Mouse (Mus musculus) erythroblast, embryonic 14.5 days (primary cell): ENCODE results near the gene Znhit1. TPM values are rescaled to one million over a fixed set of nuclear protein-coding genes. Genes with fewer than 3 reads are reported as not detected.

Experiments used
- H3K27me3 ChIP-seq: 2 replicates; pipeline ENCODE4 v1.6.1; 2012; ENCODE audit warnings: inconsistent platforms; ENCODE audit not compliant: control insufficient read depth
- H3K36me3 ChIP-seq: 2 replicates; pipeline ENCODE4 v1.6.1; 2012; ENCODE audit warnings: mild to moderate bottlenecking, inconsistent platforms; ENCODE audit not compliant: control insufficient read depth
- H3K4me1 ChIP-seq: 2 replicates; pipeline ENCODE4 v1.6.1; 2012; ENCODE audit warnings: inconsistent platforms; ENCODE audit not compliant: control insufficient read depth
- H3K4me3 ChIP-seq: replicated peaks from 2 replicates; pipeline ENCODE3; 2012; ENCODE audit warnings: moderate library complexity, mild to moderate bottlenecking, inconsistent platforms
- H3K9me3 ChIP-seq: 2 replicates; pipeline ENCODE4 v1.6.1; 2012; ENCODE audit warnings: low read length, inconsistent platforms, mixed read lengths; ENCODE audit not compliant: control insufficient read depth
- GATA1 ChIP-seq: IDR thresholded peaks from 2 replicates; pipeline ENCODE4 v1.6.1; 2012; ENCODE audit warnings: low read length, inconsistent platforms, mixed read lengths
- TAL1 ChIP-seq: IDR thresholded peaks from 3 replicates; pipeline ENCODE4 v1.6.1; 2012; ENCODE audit warnings: low read length, inconsistent platforms, mixed read lengths
- polyA plus RNA-seq: library from polyadenylated mRNA; stranded (reverse); fragments of >175 nt; gene quantifications from 2 replicates; pipeline ENCODE4 v1.2.3, GENCODE M21; 2012

Znhit1 gene
- polyA plus RNA-seq, 1 experiment: 55.9 TPM

DNA sequence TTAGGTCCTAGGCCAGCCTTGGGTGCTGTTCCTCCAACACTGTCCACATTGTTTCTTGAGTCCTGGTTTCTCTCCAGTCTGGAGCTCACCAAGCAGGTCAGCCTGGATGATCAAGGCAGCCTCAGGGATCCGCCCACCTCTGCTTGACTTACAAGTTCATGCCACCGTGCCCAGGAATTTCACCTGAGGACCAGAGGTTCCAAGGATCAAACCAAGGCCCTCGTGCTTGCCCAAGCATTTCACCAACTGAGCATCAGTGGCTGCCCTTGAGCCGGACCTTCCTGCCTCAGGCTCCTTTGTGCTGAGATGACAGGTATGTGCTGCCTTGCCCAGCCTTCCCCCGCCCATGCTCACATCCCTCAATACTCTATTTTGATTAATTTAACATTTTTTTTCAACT is 50.2 kb downstream of the Znhit1 start:
- no peaks in the 10 kb centered on the region for H3K27me3 ChIP-seq
- TF ChIP-seq GATA1: no peak
- no peak for TF ChIP-seq TAL1
- no peak overlapping the region for H3K4me3 ChIP-seq
- peaks cover 4% of the 10 kb centered on the region for H3K9me3 ChIP-seq
- H3K36me3 ChIP-seq: peaks cover 12% of the 10 kb centered on the region
- no peaks in the 10 kb centered on the region for H3K4me1 ChIP-seq

DNA sequence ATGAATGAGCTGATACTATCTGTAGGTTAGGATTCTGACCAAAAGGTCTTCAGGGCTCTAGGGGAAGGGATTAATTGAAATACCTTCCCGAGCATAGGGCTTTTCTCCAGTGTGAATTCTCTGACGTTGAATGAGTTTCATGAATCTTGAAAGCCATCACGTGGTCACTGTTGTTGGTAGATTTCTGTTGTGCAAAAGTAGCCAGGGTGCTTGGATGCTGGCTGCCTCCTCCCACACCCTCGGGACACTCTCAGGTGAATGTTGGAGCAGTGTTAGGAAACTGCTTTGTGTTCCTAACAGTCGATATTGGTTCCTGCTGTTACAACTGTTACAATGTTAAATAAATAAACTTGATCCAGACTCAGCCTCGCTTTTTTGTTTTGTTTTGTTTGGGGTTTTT is 51.1 kb downstream of the Znhit1 start:
- H3K27me3 ChIP-seq: no peaks in the 10 kb centered on the region
- TF ChIP-seq GATA1 (no peak), TAL1 (no peak)
- H3K4me3 ChIP-seq: no peak overlapping the region
- peaks cover 16% of the 10 kb centered on the region for H3K36me3 ChIP-seq
- no peaks in the 10 kb centered on the region for H3K4me1 ChIP-seq
- peaks cover 4% of the 10 kb centered on the region for H3K9me3 ChIP-seq

DNA sequence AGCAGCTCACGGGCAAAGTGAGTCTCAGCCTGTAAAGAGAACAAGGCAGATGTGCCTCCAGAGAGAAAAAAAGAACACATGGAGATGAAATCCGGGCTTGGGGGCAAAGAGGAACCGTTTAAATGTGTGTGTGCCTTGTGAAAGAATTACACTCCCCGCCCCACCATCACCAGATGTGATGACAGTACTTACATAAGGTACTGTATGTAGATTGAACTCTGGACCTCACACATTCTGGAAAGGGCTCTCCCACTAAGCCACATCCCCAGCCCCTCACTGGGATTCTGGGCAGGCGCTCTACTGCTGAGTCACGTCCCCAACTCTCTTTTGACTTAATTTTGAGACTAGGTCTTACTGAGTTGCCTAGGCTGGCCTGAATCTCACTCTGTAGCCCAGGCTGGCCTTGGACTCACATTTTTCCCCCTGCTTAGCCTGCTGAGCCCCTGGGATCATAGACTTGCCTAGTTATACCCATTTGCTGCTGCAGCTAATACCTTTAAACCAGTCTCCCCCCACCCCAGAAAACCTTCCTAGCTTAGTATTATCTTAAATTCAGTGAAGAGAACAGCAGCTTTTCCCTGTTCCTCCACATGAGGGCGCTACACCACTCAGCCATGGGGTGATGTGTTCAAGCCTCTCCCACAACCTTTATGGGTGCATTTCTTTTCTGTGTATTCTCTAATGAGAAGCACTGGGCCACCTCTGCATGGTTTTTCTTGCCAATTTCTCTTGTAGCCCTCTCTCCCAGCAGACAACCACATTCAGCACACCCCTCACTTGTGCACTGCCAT is 51.7 kb downstream of the Znhit1 start:
- H3K27me3 ChIP-seq: no peaks in the 10 kb centered on the region
- no peaks in the 10 kb centered on the region for H3K4me1 ChIP-seq
- TF ChIP-seq GATA1 (no peak), TAL1 (no peak)
- peaks cover 4% of the 10 kb centered on the region for H3K9me3 ChIP-seq
- peaks cover 21% of the 10 kb centered on the region for H3K36me3 ChIP-seq
- H3K4me3 ChIP-seq: no peak overlapping the region

DNA sequence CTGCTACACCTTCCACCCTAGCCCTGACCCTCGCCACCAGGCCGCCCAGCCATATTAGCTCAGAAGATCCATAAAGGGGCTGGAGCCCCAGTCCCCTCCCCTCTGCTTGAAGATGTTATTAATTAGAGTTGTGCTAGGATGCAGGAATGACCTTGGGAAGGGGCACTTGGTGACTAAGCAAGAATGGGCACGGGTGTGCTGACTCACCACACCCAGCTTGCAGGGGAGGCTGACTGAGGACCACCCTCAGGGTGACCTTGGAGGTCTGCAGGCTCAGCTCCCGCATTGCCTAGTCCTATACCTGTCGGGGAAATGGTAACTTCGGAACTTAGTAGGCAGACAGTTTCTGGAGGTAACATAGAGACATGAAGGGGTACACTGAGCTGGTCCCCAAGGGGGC is 53.9 kb downstream of the Znhit1 start:
- Histone ChIP-seq H3K4me1 (no peaks in the 10 kb centered on the region), H3K4me3 (no peak overlapping the region), H3K9me3 (no peaks in the 10 kb centered on the region), H3K27me3 (no peaks in the 10 kb centered on the region), H3K36me3 (peaks cover 35% of the 10 kb centered on the region)
- TF ChIP-seq GATA1 (no peak), TAL1 (no peak)

DNA sequence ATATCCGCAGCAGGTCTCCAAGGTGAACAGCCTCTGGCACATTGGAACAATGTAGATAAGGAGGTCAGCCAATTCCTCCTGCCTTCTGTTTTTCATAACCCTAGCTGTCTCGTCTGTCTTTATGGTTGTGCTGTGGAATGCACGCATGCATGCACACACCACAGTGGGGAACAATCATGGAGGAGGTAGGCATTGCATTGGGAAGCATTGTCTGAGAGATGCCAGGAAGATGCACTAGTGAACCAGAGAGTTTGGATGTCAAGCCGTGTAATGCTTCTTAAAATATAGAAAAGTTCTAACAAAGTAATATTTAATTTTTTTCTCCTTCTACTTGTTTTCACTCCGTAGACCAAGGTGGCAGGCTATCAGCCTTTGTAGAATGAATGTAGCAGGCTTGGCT is 54.9 kb downstream of the Znhit1 start:
- Histone ChIP-seq H3K4me1 (no peaks in the 10 kb centered on the region), H3K36me3 (peaks cover 38% of the 10 kb centered on the region), H3K4me3 (no peak overlapping the region), H3K27me3 (no peaks in the 10 kb centered on the region), H3K9me3 (no peaks in the 10 kb centered on the region)
- no peak for TF ChIP-seq GATA1
- TF ChIP-seq TAL1: no peak

Other genes with a start within 250 kb of the Znhit1 start
- gene Col26a1, start 104.8 kb downstream of the Znhit1 start, polyA plus RNA-seq: 0.02 TPM in 2 replicates
- 0.02 and 0.24 TPM in 2 replicates for gene Ift22, start 79.9 kb downstream of the Znhit1 start, polyA plus RNA-seq
- gene Fis1, start 34.7 kb downstream of the Znhit1 start, polyA plus RNA-seq: 325 and 364 TPM in 2 replicates
- gene Cldn15, start 21.4 kb downstream of the Znhit1 start, polyA plus RNA-seq: 0.03 and 0.04 TPM in 2 replicates
- gene Plod3, start 1.0 kb downstream of the Znhit1 start, polyA plus RNA-seq: 1.8 and 3.6 TPM in 2 replicates
- gene Vgf, start 38.4 kb upstream of the Znhit1 start, polyA plus RNA-seq: 0.10 and 0.17 TPM in 2 replicates
- 11.7 and 12.6 TPM in 2 replicates for gene Ap1s1, start 58.1 kb upstream of the Znhit1 start, polyA plus RNA-seq
- gene Serpine1, start 84.2 kb upstream of the Znhit1 start, polyA plus RNA-seq: not detected in 2 replicates
- gene Trim56, start 128.2 kb upstream of the Znhit1 start, polyA plus RNA-seq: 3.3 and 3.5 TPM in 2 replicates
- not detected in 2 replicates for gene Muc3, start 161.3 kb upstream of the Znhit1 start, polyA plus RNA-seq
- gene Muc3a, start 224.4 kb upstream of the Znhit1 start, polyA plus RNA-seq: not detected in 2 replicates